Mouse (Mus musculus) B cell, adult 2 months (primary cell): Measurements from ENCODE around the gene Ascc3.
A peak's percentile ranks its signal among the peaks of the same experiment; 100 is the strongest.

Experiments
- DNase-seq, 2 experiments: peaks; one replicate each; pipeline ENCODE4 v3.0.0; 2022

The Ascc3 gene

DNA sequence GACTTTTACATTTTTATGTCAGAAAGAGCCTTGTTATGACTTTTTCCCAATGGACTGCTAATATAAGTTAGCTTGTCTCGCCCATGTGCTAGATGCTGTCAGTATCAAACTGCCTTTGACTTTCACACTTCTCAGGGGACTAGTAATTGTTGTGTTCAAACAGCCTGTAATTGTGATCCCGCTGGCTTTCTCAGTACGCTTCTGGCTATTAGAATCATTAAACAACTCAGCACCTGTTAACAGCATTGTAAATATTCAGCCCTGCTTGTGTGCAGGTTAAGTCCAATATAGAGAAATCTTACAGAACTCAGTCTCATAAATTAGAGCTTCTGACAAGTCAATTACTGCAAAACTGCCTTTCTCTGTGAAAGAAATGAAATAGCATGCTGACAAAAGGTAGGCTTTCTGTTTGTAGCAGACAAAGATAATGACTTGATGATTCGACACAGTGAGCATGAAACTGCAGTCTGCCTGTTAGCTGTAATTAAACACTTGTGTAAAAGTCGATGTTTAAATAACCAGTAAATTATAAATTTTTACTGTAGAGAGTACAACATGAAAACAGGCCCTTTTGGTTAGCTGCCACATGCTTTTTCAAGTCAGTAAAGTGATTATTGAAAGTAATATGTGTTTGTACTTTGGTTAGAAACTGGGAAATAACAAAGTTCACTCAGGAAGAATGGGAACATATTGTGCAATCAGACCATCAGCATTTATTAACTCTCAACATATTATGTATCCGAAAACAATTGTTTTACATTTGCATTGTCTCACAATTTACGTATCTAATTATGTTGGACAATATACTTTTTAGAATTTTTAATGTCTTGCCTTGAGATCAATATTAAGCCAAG lies 171.2 kb downstream of the Ascc3 start:
- DNase-seq, result no peak

DNA sequence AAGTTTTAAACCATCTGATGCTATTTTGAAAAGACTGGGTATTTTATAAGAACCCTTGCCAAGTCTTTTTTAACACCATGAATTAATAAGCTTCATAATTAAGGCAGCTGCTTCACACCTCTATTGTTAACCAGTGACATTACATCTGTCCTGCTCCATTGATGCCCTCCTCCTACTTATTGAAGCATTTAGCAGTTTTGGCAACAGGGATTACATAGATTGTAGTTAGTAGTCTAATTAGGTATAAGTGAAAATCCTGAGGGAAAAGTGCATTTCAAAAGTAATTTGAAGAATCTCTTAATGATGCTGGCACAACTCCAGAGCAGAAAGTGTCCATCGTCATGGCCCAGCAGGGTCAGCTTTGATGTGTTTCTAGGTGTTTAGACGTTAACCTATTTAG lies 180.3 kb downstream of the Ascc3 start:
- DNase-seq, result no peak

DNA sequence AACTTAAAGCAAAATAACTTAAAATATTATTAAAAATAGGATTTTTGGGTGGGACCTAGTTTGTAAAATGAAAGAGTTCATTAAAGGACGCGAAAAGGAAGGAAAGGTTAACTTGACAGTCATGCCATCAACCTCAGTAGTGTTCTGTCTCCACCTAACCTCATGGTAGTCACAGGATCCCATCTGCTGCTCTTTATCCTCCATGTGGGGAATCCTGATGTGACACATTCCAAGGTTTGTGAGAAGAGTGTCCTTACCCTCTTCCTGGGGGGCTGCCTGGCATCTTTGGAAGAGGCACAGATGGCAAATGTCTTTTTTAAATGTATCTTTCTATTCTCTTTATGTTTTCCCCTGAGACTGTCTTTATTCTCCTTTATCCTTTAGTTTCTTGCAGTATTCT lies 181.4 kb downstream of the Ascc3 start:
- no peak for DNase-seq

DNA sequence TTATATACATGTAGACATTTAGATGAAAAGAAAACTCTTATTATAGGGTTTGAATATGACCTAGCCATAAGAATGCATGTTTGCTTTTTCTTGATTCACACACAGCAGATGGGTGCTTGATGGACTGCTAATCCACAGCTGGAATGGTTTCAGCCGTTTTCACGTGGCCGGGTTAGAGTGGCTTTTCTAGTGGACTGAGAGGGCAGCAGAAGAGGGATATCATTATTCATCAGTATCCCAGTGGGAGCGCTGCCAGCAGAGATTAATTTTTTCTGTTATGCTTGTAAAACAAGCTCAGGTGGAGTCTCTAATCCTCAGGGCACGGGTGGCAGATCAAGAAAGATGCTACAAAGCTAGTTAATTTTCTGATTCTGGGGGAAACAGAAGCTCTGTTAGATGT lies 200.4 kb downstream of the Ascc3 start:
- DNase-seq, result no peak

DNA sequence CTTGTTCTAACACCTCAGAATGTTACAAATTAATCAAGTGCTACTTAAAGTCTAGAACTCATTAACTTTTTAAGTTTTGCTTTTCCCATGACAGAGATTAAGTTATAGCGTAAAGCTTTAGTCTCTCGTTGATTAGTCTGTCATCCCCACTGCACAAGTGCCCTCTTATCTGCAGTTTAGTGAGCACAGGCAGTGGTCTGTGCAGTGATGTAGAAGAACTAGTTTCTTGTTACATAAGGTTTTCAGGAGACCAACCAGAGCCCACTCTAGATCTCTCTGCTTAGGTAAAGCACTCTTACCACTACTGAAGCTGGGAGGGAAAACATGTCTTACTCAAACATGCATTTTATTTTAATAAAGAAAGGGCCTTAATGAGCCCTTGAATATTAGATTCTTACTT lies 209.1 kb downstream of the Ascc3 start:
- DNase-seq, result no peak

DNA sequence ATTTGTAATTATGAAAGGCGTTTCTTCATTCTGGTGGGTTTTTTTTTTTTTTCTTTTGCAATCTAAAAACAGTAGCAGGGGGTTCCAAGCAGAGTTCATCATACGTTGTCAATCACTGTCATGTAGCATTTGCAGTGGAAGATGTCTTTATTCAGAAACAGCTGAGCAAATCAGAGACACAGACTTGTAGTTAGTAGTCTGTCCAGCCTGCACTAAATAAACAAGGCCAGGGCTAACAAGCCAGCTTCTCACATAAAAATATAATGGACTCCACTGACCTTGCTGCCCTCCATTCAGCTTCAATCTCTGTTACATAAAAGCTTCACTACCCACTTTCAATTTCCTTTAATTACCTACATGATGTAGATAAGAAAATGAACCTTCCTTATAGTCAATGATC lies 209.9 kb downstream of the Ascc3 start:
- DNase-seq, result no peak

DNA sequence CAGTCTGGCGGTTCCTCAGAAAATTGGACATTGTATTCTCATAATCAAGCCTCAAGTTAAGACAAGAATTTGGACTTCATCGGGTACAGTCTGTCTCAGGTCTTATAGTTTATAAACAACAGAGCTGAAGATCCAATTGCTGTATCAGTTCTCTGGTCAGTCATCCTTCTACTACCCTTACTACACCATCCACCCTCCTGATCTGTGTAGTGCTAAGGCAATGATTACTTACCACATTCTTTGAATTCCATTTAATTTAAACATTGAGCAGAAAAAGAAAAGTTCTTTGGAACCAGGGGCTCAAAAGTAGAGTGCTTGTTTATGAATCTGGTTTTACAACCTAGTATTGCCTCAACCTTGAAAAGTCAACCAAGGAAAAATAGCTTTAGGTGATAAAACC lies 213.7 kb downstream of the Ascc3 start:
- DNase-seq, result no peak

DNA sequence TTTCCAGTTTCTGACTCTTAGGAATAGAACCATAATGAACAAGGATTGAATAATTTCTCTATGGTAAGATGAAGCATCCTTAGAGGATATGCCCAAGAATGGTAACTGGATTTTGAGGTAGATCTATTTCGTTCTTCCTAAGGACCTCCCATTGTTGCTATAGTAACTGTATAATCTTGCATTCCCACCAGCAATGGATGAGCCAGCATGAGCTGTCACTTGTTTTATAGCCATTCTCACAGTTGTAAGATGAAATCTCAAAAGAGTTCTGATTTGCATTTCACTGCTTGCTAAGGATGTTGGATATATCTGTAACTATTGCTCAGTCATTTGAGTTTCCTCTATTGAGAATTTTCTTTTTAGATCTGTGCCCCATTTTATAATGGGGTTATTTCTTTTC lies 229.9 kb downstream of the Ascc3 start:
- DNase-seq, result no peak

DNA sequence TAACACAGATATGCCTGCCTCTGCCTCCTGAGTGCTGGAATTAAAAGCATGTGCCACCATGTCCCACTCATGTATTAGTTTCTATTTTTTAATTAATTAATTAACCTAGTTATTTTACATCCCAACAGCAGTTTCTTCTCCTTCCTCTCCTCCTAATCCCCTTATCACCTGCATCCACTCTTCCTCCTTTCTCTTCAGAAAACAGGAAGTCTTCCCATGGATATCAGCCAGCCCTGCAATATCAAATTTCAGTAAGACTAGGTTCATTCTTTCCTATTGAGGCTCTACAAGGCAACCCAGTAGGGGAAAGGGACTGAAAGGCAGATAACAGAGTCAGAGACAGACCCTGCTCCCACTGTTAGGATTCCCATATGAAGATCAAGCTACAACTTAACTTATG lies 234.4 kb downstream of the Ascc3 start:
- DNase-seq, result no peak

DNA sequence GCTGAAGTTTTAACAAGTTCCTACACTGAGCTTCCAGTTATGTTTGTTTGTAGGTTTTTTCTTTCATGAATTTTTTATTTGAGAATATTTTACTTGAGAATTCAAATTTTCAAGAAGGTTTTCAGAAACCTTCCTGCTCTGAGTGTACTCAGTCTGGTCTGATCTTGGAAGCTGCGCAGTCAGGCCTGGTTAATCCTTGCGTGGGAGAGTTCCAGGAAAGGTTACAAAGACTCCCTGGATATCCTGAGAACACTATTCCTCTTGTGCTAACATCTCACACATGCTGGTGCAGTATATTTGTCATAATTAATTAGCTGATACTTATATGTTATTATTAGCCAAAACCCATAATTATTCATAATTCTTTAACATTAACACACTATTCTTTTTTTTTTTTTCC lies 242.1 kb downstream of the Ascc3 start:
- DNase-seq, result no peak

DNA sequence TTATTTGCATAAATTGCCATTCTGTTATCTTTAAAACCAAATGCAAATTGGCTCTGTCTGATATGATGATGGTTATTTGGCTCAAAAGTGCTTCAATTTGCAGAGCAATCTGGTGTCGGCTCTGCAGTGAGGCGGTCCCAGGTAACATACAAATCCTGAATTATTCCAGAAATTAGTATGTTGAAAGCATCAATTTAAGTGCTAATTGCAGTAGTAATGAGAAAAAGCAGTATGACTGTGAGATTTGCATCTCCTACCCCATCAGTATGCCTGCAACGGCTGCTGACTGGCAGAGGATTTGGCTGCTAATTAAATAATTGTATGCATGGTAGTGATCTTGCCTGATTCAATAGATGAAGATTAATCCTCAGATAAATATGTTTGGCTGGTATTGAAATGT lies 250.9 kb downstream of the Ascc3 start:
- no peak for DNase-seq

DNA sequence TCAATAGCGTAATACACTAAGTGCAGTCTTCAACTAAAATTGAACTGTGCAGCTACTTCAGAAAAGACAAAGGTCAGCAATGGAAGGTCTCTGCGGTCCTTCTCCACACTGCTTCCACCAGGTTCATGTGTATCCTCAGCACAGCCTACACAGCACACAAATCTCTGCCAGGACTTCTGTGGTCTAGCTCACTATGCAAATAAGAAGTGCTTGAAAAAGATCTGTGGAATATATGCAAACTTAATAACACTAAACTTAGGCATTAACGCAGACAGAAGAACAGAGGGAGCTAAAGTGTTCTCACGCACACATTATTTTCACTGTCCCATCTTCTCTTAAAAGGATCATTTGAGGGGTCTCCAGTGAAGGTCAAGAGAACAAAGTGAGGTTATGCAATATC lies 275.7 kb downstream of the Ascc3 start:
- DNase-seq, result no peak

DNA sequence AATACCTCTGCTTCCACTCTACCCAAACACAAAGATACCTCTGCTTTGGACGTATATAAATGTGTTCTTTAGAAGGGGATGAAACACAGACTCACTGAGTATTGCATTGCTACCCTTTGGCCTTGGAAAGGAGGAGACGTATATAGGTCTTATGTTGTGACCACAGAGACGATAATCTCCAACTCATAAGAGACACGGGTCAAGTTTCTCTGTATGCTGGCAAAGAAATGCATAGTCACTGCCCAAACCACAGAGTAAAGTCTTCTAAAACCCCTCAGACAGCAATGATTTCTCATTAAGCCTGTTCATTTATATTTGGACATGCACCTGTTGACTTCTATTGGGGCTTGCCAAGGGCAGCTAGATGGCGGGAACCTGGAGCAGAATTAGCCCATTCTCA lies 284.5 kb downstream of the Ascc3 start:
- DNase-seq, result no peak

DNA sequence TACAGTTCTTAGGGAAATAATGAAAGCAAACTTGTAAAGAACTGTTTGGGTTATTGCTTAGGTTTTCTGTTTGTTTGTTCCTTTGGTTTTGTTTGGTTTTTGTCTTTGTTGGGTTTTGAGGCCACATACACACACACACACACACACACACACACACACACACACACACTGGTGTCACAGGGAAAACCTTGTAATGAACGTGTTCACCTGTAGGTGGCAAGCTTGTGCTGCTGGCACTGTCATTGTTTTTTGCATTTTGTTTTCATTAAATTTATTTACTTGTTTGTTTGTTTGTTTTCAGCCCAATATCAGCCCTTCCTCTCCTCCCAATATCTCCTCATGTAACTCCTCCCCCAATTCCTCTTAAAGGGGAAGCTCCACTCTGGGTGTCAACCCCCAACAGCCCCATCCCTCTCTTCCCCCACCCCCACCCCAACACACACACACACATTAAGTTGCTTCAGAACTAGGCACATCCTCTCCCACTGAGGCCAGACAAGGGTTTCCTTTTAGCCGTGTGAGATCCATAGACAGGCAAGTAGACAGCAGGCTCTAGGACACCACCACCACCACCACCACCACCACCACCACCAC lies 289.1 kb downstream of the Ascc3 start:
- peak; percentile 28 to 36 for DNase-seq

DNA sequence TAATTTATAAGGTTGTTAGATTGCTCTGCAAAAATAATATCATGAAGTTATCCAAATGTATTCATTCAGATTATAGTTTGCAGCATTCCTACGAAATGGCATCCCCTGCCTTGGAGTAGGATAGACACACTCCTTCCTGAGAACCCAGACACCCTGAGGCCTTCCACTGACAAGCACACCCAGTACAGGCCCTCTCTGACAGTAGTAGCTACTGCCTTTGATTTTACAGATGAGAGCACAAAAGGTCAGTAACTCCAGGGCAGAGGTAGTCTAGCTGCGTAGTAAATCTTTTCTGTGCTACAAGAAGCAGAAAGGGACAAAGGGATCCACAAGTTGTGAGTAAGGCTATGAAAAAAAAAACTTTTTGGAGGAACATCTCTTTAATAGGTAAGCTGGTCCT lies 289.9 kb downstream of the Ascc3 start:
- no peak for DNase-seq

DNA sequence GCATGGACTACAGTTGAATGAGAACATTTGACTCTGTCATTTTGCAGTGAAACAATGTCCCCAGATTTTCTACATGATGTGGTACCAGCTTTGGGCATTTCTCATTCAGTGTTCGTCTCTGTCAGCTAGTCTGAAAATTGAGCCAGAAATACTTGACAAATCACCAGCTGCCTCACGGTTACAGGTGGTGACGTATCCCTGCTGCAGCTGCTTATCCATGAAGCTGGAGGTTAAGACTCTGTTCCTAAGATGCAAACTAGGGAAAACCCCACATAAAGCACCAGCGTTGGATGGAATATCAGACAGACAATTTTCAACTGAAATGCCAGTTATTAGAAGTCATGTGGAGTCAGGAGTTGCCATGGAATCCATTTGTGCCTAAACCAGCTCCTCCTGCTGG lies 293.8 kb downstream of the Ascc3 start:
- DNase-seq, result no peak

DNA sequence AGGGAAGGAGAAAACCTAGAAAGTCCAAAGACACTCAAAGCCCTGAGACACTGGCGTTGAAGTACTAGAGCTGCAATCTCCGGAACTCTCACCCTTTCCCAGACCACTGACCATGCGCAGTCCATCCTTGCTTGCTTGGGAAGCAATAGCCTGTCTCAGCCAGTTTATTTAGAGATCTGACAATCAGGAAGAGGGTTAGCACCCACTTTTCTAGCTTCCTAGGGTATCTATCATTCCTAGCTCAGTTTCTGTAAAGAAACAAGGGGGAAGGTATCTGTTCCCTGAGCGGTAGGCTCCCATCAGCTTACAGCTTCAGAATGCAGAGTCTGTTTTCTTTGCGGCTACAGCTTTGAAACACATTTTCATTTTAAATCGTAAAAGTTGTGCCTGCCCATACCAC lies 298.2 kb downstream of the Ascc3 start:
- DNase-seq, result no peak

DNA sequence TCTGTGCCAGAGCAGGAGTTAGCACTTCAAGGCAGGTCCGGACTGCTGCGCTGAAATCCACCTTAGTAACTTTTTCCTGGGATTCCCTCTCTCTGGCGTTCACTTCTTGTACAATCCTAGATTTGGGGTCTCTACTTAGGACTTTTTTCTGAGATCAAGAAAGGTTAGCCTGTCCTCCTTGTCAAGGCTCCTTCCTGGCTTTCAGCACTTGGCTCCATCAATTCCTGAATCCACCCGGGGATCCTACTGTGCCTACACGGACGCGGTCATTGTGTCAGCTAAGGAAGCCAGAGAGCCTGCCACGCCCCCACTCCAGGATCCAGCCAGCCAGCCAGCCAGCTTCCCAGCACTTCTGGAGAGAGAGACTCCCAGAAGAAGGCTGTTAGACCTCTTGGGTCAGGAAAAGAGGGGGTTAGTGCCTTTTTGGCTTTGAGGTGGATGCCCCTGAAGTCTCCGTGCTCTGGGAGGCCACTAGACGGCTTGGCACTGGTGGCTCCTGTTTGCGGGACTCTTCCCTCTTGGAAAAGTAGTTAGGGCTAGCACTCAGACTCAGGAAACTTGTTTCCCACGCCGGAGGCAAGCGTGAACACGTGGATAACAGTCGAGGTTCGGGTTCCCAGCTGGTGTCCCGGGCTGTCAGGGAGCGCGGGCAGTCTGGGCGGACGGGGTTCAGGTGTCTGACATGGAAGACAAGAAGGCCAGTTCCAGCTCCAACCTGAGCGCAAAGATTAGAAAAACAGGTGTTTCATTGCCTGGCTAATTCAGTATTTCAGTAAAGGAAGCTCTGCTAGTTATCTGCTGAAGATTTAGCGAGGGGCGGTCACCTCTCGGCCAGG lies 299.6 kb downstream of the Ascc3 start:
- DNase-seq, result no peak

DNA sequence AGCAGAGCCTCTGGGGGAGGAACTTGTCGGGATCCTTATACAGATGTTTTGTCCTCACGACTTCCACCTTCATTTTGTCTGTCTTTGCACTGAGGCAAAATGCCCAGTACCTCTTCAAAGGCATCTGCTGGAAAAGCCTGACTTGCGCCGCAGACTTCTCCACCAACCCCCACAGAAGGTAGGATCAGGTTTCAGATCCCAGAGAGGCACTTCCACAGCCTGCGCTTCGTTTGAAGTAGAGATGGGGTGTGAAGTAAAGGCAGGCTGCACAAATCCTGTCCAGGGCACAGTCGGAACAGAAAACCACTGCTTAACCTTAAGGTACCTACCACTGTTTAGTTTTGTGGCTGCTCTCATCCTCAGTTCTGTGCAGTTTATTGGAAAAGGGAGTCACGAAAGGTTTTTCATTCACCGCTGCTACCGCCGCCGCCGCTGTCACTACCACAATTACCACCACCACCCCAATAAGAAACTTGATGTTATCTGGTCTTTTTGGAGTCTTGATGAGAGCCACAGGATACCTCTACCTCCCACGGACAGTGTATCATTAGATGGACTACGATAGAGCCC lies 300.4 kb downstream of the Ascc3 start:
- DNase-seq, result no peak

DNA sequence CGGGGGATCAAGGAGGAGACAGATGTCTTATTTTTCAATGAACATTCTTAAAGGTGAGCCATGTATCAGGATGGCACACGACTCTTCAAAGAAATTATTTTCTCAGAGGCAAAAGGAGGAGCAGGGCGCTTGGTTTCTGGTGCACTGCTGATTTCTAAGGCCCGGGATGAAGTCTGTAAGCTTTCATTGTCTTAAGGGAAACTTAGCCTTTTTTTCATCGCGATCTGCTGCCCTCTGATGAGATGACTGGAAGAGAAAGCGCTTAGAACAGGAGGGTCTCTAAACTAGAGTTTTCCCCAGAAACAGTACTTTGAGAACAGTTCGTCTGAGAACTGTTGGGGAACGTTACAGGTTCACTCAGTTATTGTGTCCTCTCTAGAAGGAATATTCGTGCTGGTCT lies 301.1 kb downstream of the Ascc3 start:
- DNase-seq, result peak in 1 of 2 experiments; percentile 11

DNA sequence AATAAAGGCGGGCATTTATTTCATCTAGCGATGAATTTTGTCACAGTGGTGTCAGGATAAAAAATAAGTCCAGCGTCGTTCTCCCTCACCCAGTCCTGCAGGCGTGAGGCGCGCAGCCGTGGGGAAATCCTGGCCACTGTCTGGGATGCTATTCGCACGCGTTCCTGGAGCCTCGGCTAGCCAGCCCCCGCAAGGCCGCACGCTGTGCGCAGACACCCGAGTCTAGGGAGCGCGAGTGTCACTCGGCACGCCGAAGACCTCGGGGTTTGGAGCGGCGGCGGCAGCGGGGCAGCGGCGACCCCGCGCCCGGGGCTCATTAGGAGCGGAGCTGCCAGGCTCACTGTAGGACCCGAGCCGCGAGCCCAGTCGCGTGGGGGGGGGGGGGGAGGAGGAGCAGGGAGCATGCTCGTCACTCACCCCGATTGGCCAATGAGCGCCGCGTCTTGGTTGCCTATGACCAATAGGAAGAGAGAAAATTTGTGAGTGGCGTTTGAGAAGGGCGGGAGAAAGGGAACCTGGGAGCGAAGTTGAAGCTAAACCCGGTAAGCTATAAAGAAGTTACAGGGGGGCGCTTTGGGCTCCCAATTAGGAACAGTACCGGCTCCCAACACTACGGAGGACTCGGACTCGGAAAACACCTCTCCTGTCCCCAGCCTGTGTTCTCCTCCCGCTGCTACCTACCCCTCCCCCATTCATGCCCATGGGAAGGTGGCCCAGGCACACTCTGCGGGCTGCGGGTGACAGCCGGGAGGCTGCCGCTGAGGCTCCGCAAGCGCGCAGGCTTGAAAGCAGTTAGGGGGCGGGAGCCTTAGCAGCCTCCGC lies 301.9 kb downstream of the Ascc3 start, which contains the start of gene Sim1:
Sim1 (plus strand) TSS at position 585 of the 822 bp plus-strand sequence.
- peak in 1 of 2 experiments; percentile 33 for DNase-seq

DNA sequence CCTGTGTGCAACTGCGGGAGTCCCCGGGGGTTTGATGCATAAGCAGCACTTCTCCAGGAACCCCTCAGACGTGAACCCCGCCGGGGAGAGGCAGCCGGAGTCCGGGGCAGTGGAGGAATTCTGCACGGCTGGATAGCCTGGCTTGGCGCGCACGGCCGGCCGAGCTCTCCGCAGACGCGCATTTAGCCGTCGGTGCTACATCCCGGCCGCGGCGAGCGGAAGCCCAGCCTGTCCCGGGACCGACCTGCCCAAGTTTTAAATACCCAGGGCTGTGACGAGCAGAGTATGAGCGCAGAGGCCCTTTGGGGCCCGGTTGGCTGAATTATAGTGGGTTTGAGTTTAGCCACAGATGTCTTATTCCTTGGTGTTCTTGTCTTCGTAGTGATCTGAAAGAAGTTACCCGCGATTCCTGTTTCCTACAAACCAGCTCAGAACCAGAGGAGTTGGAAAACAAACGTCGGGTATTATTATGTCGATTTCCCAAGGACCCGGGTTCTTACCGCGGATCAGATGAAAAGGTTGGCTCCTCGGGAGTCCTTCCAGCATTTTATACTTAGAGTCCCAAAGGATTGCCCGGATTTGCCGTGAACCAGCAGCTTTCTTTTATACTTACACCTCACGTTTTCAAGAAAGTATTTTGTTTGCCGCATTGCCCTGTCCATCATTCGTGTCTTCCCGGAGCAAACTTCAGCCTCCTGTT lies 302.8 kb downstream of the Ascc3 start:
- DNase-seq, result peak; percentile 43 to 51
